Mouse (Mus musculus) T-helper 1 cell (primary cell): Measurements from ENCODE around the gene Slc25a12.

Experiments used
- in situ Hi-C: fragments of 300-600 bp; cut with MboI, MseI; formaldehyde crosslinking; loops from one replicate; pipeline ENCODE4 v1.15.1; 2025; ENCODE audit warnings: high pct_unique_total_duplicates

Slc25a12 gene

GRCm38 (mm10) chr2:71254836-71255235, 112.7 kb downstream of the Slc25a12 start:
- in situ Hi-C loops, result no loop called here

GRCm38 (mm10) chr2:71250841-71251240, 116.7 kb downstream of the Slc25a12 start:
- in situ Hi-C loops, result no loop called here

GRCm38 (mm10) chr2:71248071-71248470, 119.5 kb downstream of the Slc25a12 start:
- in situ Hi-C loops, result no loop called here

- in situ Hi-C loops, result no loop called here
These were observed 121.5 kb downstream of the Slc25a12 start for GRCm38 (mm10) chr2:71246096-71246495.

- in situ Hi-C loops, result no loop called here
These were observed 122.1 kb downstream of the Slc25a12 start for GRCm38 (mm10) chr2:71245416-71245815.

GRCm38 (mm10) chr2:71244807-71245206, 122.7 kb downstream of the Slc25a12 start:
- in situ Hi-C loops, result no loop called here

GRCm38 (mm10) chr2:71243058-71243672, 124.4 kb downstream of the Slc25a12 start:
- in situ Hi-C loops, result no loop called here

- in situ Hi-C loops, result no loop called here
These were observed 125.4 kb downstream of the Slc25a12 start for GRCm38 (mm10) chr2:71242180-71242579.

GRCm38 (mm10) chr2:71241505-71241904, 126.0 kb downstream of the Slc25a12 start:
- in situ Hi-C loops, result no loop called here

- in situ Hi-C loops, result no loop called here
These were observed 131.5 kb downstream of the Slc25a12 start for GRCm38 (mm10) chr2:71236009-71236408.

- in situ Hi-C loops, result no loop called here
These were observed 132.1 kb downstream of the Slc25a12 start for GRCm38 (mm10) chr2:71235420-71235819.

GRCm38 (mm10) chr2:71232976-71233375, 134.6 kb downstream of the Slc25a12 start:
- in situ Hi-C loops, result no loop called here

GRCm38 (mm10) chr2:71231951-71232350, 135.6 kb downstream of the Slc25a12 start:
- in situ Hi-C loops, result no loop called here

- in situ Hi-C loops, result no loop called here
These were observed 137.9 kb downstream of the Slc25a12 start for GRCm38 (mm10) chr2:71229603-71230002.

GRCm38 (mm10) chr2:71227398-71227797, 140.2 kb downstream of the Slc25a12 start:
- in situ Hi-C loops, result no loop called here
